Mouse (Mus musculus): ENCODE data around the gene Calhm4.

The Calhm4 gene

DNA sequence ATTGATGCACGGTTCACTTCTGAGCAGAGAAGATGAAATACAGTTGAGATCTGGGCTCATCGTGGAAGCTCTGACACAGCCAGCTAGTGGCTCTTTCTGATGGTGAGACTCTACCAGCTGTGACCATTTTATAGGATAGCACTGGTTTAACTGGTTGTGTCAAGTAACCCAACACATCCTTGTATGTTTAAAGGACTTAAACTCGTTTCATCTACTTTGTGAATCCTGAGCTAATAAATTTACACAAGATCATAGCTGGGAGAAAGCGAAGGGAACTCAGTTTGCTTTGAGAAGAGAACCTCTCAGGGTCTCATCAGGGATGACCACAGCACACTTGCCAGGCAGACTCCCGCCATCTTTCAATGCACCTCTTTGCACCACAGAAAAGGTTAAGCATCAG, at the start of gene Calhm4:
Calhm4 (minus strand) TSS at position 101 of the 400 bp plus-strand sequence.
- H3K4me3 ChIP-seq (replicated peaks; ENCODE audit: low read length), result no peak within 1 kb of the TSS

DNA sequence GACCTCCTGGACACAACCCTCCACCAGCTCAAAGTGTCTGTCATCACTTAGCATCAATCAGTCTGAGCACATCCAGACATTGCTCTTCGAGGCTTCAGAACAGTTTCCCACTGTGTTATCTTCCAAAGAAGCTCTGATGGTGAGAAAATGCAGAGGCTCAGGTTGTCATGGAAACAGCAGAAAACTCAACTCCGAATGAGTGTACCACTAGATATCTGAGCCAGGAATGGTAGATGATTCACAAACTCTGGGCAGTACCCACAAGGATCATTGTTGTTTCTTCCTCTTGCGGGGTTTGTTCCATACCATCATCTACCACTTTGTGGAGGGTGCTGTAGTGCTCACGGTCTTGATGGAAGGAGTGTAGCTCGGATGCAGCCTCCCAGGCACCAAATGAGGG, 47.8 kb upstream of the Calhm4 start:
- Histone ChIP-seq H3K4me1 (replicated peaks; ENCODE audit: low read depth, low read length) (peaks cover 22% of the 10 kb centered on the region), H3K4me3 (replicated peaks; ENCODE audit: low read length) (no peak overlapping the region), H3K36me3 (ENCODE audit: insufficient read depth, low read length) (no peaks in the 10 kb centered on the region), H3K27me3 (ENCODE audit: insufficient read depth, low read length) (no peaks in the 10 kb centered on the region), H3K9me3 (ENCODE audit: low read length) (no peaks in the 10 kb centered on the region)
- no peak for TF ChIP-seq CTCF (conservative IDR thresholded peaks at IDR 0.05; ENCODE audit: low read length)
- TF ChIP-seq POU5F1 (IDR thresholded peaks at IDR 0.05; ENCODE audit: borderline replicate concordance, low read length), result no peak
- no peak for TF ChIP-seq NANOG (IDR thresholded peaks at IDR 0.05; ENCODE audit: borderline replicate concordance, low read length)

More for the DNA sequence above, at the start of gene Calhm4:
- Histone ChIP-seq H3K9me3 (ENCODE audit: low read length) (no peaks in the 10 kb centered on the region), H3K27me3 (ENCODE audit: insufficient read depth, low read length) (no peaks in the 10 kb centered on the region), H3K36me3 (ENCODE audit: insufficient read depth, low read length) (no peaks in the 10 kb centered on the region), H3K4me1 (replicated peaks; ENCODE audit: low read depth, low read length) (no peaks in the 10 kb centered on the region)
- TF ChIP-seq POU5F1 (IDR thresholded peaks at IDR 0.05; ENCODE audit: borderline replicate concordance, low read length), result no peak
- TF ChIP-seq NANOG (IDR thresholded peaks at IDR 0.05; ENCODE audit: borderline replicate concordance, low read length), result no peak
- TF ChIP-seq CTCF (conservative IDR thresholded peaks at IDR 0.05; ENCODE audit: low read length), result no peak

GRCm38 (mm10) chr10:34090481-34090880, 46.4 kb upstream of the Calhm4 start:
- no peak for TF ChIP-seq POU5F1 (IDR thresholded peaks at IDR 0.05; ENCODE audit: borderline replicate concordance, low read length)
- TF ChIP-seq CTCF (conservative IDR thresholded peaks at IDR 0.05; ENCODE audit: low read length), result no peak
- TF ChIP-seq NANOG (IDR thresholded peaks at IDR 0.05; ENCODE audit: borderline replicate concordance, low read length), result no peak

GRCm38 (mm10) chr10:34089517-34089916, 45.4 kb upstream of the Calhm4 start:
- no peak for TF ChIP-seq POU5F1 (IDR thresholded peaks at IDR 0.05; ENCODE audit: borderline replicate concordance, low read length)
- no peak for TF ChIP-seq CTCF (conservative IDR thresholded peaks at IDR 0.05; ENCODE audit: low read length)
- no peak for TF ChIP-seq NANOG (IDR thresholded peaks at IDR 0.05; ENCODE audit: borderline replicate concordance, low read length)
- H3K4me3 ChIP-seq (replicated peaks; ENCODE audit: low read length), result no peak overlapping the region
- no peaks in the 10 kb centered on the region for H3K27me3 ChIP-seq (ENCODE audit: insufficient read depth, low read length)
- no peaks in the 10 kb centered on the region for H3K4me1 ChIP-seq (replicated peaks; ENCODE audit: low read depth, low read length)
- H3K9me3 ChIP-seq (ENCODE audit: low read length), result no peaks in the 10 kb centered on the region
- no peaks in the 10 kb centered on the region for H3K36me3 ChIP-seq (ENCODE audit: insufficient read depth, low read length)

More at GRCm38 (mm10) chr10:34090481-34090880, 46.4 kb upstream of the Calhm4 start:
- H3K4me3 ChIP-seq (replicated peaks; ENCODE audit: low read length), result no peak overlapping the region
- no peaks in the 10 kb centered on the region for H3K9me3 ChIP-seq (ENCODE audit: low read length)
- no peaks in the 10 kb centered on the region for H3K36me3 ChIP-seq (ENCODE audit: insufficient read depth, low read length)
- H3K4me1 ChIP-seq (replicated peaks; ENCODE audit: low read depth, low read length), result peaks cover 8% of the 10 kb centered on the region
- no peaks in the 10 kb centered on the region for H3K27me3 ChIP-seq (ENCODE audit: insufficient read depth, low read length)

DNA sequence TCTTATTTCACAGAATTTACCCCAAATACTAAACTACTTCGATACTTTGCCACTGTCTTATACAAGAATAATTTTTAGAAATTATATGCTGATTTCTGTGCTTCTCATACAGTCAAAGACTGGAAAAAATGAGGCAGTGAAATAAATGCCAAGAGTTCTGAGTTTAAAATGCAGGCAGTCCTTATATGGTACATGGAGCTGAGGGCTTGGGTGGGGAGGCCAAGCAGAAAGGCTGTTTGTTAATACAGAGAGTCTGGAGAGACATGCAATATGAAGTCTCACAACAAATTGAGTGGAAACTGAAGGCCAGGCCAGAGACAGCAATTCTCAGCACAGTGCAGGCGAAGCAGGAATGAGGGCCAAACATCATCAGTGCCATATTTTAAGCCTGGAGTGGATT, 44.4 kb upstream of the Calhm4 start:
- H3K9me3 ChIP-seq (ENCODE audit: low read length), result no peaks in the 10 kb centered on the region
- no peaks in the 10 kb centered on the region for H3K27me3 ChIP-seq (ENCODE audit: insufficient read depth, low read length)
- no peaks in the 10 kb centered on the region for H3K4me1 ChIP-seq (replicated peaks; ENCODE audit: low read depth, low read length)
- H3K4me3 ChIP-seq (replicated peaks; ENCODE audit: low read length), result no peak overlapping the region
- TF ChIP-seq CTCF (conservative IDR thresholded peaks at IDR 0.05; ENCODE audit: low read length), result no peak
- no peak for TF ChIP-seq POU5F1 (IDR thresholded peaks at IDR 0.05; ENCODE audit: borderline replicate concordance, low read length)
- TF ChIP-seq NANOG (IDR thresholded peaks at IDR 0.05; ENCODE audit: borderline replicate concordance, low read length), result no peak
- no peaks in the 10 kb centered on the region for H3K36me3 ChIP-seq (ENCODE audit: insufficient read depth, low read length)

DNA sequence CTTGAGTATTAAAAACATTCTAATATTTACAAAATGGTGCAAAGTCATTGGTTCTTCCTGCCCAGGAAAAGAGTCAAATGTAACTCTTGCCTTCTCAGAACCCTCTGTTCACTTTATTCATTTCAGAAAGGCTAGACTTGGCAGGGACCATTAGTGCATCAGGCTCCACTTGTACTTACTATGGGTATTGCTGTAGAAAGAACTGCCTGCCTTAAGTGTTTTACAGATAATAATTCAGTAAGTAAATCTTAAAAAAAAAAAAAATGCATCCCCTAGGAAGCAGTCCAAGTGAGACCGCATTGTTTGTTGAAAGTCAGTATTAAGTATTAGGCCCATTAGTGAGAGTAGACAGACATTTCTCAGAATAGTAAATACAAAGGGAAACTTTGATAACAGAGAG, 42.4 kb upstream of the Calhm4 start:
- H3K27me3 ChIP-seq (ENCODE audit: insufficient read depth, low read length), result no peaks in the 10 kb centered on the region
- no peaks in the 10 kb centered on the region for H3K36me3 ChIP-seq (ENCODE audit: insufficient read depth, low read length)
- TF ChIP-seq NANOG (IDR thresholded peaks at IDR 0.05; ENCODE audit: borderline replicate concordance, low read length) (no peak), POU5F1 (IDR thresholded peaks at IDR 0.05; ENCODE audit: borderline replicate concordance, low read length) (no peak), CTCF (conservative IDR thresholded peaks at IDR 0.05; ENCODE audit: low read length) (no peak)
- H3K4me3 ChIP-seq (replicated peaks; ENCODE audit: low read length), result no peak overlapping the region
- H3K4me1 ChIP-seq (replicated peaks; ENCODE audit: low read depth, low read length), result no peaks in the 10 kb centered on the region
- no peaks in the 10 kb centered on the region for H3K9me3 ChIP-seq (ENCODE audit: low read length)

DNA sequence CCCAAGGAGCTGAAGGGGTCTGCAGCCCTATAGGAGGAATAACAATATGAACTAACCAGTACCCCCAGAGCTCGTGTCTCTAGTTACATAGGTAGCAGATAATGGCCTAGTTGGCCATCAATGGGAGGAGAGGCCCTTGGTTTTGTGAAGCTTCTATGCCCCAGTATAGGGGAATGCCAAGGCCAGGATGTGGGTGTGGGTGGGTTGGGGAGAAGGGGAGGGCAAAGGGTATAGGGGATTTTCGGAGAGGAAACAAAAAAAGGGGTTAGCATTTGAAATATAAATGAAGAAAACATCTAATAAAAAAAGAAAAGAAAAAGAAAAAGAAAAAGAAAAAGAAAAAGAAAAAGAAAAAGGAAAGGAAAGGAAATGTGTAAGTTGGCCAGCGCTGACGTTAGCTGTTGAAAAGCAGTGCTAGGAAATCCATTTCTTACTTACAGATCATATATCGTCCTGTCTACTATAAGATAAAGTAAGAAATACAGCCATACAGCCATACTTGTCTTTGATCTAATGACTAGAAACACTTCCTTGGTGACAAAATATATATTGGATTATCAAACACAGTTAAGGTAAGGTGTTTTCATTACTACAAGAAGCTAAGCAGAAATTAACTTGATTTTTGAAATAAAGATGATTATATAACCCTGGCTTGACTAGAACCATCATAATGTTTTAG, 30.6 kb upstream of the Calhm4 start:
- no peaks in the 10 kb centered on the region for H3K36me3 ChIP-seq (ENCODE audit: insufficient read depth, low read length)
- TF ChIP-seq CTCF (conservative IDR thresholded peaks at IDR 0.05; ENCODE audit: low read length) (no peak), NANOG (IDR thresholded peaks at IDR 0.05; ENCODE audit: borderline replicate concordance, low read length) (no peak), POU5F1 (IDR thresholded peaks at IDR 0.05; ENCODE audit: borderline replicate concordance, low read length) (no peak)
- H3K9me3 ChIP-seq (ENCODE audit: low read length), result no peaks in the 10 kb centered on the region
- no peaks in the 10 kb centered on the region for H3K27me3 ChIP-seq (ENCODE audit: insufficient read depth, low read length)
- H3K4me1 ChIP-seq (replicated peaks; ENCODE audit: low read depth, low read length), result no peaks in the 10 kb centered on the region
- no peak overlapping the region for H3K4me3 ChIP-seq (replicated peaks; ENCODE audit: low read length)

- Histone ChIP-seq H3K4me3 (replicated peaks; ENCODE audit: low read length) (no peak overlapping the region), H3K27me3 (ENCODE audit: insufficient read depth, low read length) (no peaks in the 10 kb centered on the region), H3K36me3 (ENCODE audit: insufficient read depth, low read length) (no peaks in the 10 kb centered on the region), H3K9me3 (ENCODE audit: low read length) (no peaks in the 10 kb centered on the region), H3K4me1 (replicated peaks; ENCODE audit: low read depth, low read length) (peaks cover 6% of the 10 kb centered on the region)
- no peak for TF ChIP-seq CTCF (conservative IDR thresholded peaks at IDR 0.05; ENCODE audit: low read length)
Observed at GRCm38 (mm10) chr10:34071650-34072049, 27.5 kb upstream of the Calhm4 start.

DNA sequence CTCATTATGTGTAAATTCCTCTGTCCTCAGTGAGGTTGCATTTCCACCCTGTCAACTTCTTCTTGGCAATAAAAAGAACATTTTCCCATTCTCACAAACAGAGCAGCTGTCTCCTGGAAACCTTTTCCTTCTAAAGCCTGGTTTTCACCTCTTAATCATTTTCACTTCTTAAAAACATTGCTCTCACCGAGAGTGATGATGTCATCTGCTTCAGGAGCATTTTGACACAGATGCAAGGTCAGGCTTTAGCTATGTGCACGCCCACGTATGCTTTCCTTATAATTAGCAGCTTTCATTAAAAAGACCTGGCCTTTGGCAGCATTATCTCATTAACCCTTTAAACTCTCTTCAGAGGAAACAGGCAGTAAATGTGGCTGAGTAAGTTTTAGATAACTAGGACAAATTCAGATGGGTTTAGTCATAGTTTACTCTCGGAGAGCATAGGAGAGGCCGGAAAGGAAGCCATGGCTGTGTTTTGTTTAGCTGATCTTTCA, 26.9 kb upstream of the Calhm4 start:
- Histone ChIP-seq H3K4me1 (replicated peaks; ENCODE audit: low read depth, low read length) (peaks cover 9% of the 10 kb centered on the region), H3K36me3 (ENCODE audit: insufficient read depth, low read length) (no peaks in the 10 kb centered on the region), H3K27me3 (ENCODE audit: insufficient read depth, low read length) (no peaks in the 10 kb centered on the region), H3K9me3 (ENCODE audit: low read length) (no peaks in the 10 kb centered on the region), H3K4me3 (replicated peaks; ENCODE audit: low read length) (no peak overlapping the region)
- TF ChIP-seq CTCF (conservative IDR thresholded peaks at IDR 0.05; ENCODE audit: low read length) (no peak), NANOG (IDR thresholded peaks at IDR 0.05; ENCODE audit: borderline replicate concordance, low read length) (no peak), POU5F1 (IDR thresholded peaks at IDR 0.05; ENCODE audit: borderline replicate concordance, low read length) (no peak)

Measured in E14TG2a.4 (cell line).